Comparison of ENCODE assay signal across 1 mouse cellular context in the genomic region with DNA sequence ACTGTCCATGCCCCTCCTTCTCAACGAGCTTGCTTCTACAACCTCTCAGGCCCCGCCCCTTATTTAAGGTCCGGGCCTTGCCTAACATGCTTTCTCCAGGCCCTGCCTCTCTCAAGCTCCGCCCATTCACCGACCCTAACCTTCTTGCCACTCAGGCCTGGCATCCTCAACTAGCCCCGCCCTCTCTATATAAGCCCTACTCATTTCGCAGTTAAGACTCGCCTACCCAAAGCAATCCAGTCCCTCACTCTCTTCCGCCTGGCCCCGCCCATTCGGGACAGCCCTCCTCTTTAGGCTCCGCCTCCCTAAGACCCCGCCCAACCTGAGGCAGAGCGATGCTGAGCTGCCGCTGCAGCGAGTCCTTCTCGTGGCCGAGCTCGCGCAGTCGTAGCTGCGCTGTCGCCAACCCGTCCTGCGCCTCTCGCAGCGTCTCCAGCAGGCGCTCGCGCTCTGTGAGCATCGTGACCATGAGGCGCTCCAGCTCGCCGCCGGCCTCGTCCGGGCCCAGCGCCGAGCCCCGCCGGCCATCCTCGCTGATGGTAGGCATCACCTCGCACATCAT.
A peak's percentile ranks its signal among the peaks of the same experiment; 100 is the strongest.
TF ChIP-seq lines count a peak whose summit lies in the region.

No protein-coding gene starts in this region.

TF ChIP-seq in myocyte, 11 proteins besides CTCF, POLR2A, EP300 and RAD21:
- TF ChIP-seq TCF3 (IDR thresholded peaks at IDR 0.05; ENCODE audit: insufficient read length, low read depth): no peak
- TF ChIP-seq MYOG (IDR thresholded peaks at IDR 0.05; ENCODE audit: control insufficient read depth in 1 of 3, insufficient read depth in 1 of 3, insufficient read length in 2 of 3, low read depth in 2 of 3): no peak
- no peak for TF ChIP-seq TCF12 (IDR thresholded peaks at IDR 0.05; ENCODE audit: insufficient read depth, poor library complexity, severe bottlenecking)
- no peak for TF ChIP-seq SRF (IDR thresholded peaks at IDR 0.05; ENCODE audit: control insufficient read depth, insufficient read length, low read depth)
- peak; percentile 49 for TF ChIP-seq POLR2AphosphoS2 (IDR thresholded peaks at IDR 0.05; ENCODE audit: insufficient read length, low read depth)
